Mouse (Mus musculus) limb, embryonic 11.5 days (tissue): ENCODE data around the gene Adamts17. TPM values are rescaled to one million over a fixed set of nuclear protein-coding genes. Genes with fewer than 3 reads are reported as not detected.

ENCODE experiments used
- ATAC-seq: fragments of 200-750 bp; cut with Nextera tagmentation; 2 replicates; pipeline ENCODE4 v1.8.0; 2017; ENCODE audit warnings: low read depth; ENCODE audit not compliant: insufficient number of reproducible peaks, low FRiP score, low TSS enrichment
- DNase-seq: peaks from one replicate; pipeline ENCODE4 v3.0.0-alpha.2; 2015; ENCODE audit warnings: low spot score
- H3K27ac ChIP-seq: fragments of 300-500 bp; sonication (generic); replicated peaks from 2 replicates; pipeline ENCODE4 v1.5.1; 2014; ENCODE audit warnings: low read depth, mild to moderate bottlenecking, low read length
- H3K27me3 ChIP-seq: fragments of 300-500 bp; sonication (generic); 2 replicates; pipeline ENCODE4 v1.6.1; 2014; ENCODE audit warnings: mild to moderate bottlenecking, low read length, mixed read lengths; ENCODE audit not compliant: control insufficient read depth, insufficient read depth
- H3K36me3 ChIP-seq: fragments of 300-500 bp; sonication (generic); 2 replicates; pipeline ENCODE4 v1.6.1; 2014; ENCODE audit warnings: mild to moderate bottlenecking, low read length, moderate library complexity, mixed read lengths; ENCODE audit not compliant: control insufficient read depth, insufficient read depth
- H3K4me1 ChIP-seq: fragments of 300-500 bp; sonication (generic); 2 replicates; pipeline ENCODE4 v1.6.1; 2014; ENCODE audit warnings: low read length, mixed read lengths; ENCODE audit not compliant: control insufficient read depth, insufficient read depth
- H3K4me2 ChIP-seq: fragments of 300-500 bp; sonication (generic); 2 replicates; pipeline ENCODE4 v1.6.1; 2014; ENCODE audit warnings: low read depth, mild to moderate bottlenecking, moderate library complexity; ENCODE audit not compliant: severe bottlenecking
- H3K4me3 ChIP-seq: fragments of 300-500 bp; sonication (generic); 2 replicates; pipeline ENCODE4 v1.5.1; 2014; ENCODE audit warnings: low read depth, low read length
- H3K9ac ChIP-seq: fragments of 300-500 bp; sonication (generic); 2 replicates; pipeline ENCODE4 v1.6.1; 2014; ENCODE audit warnings: mild to moderate bottlenecking, low read length
- H3K9me3 ChIP-seq: fragments of 300-500 bp; sonication (generic); 2 replicates; pipeline ENCODE4 v1.6.1; 2016; ENCODE audit warnings: low read length; ENCODE audit not compliant: control insufficient read depth
- WGBS: fragments of 180-500 bp; shearing (Covaris S2); extraction: QIAGEN DNeasy Blood & Tissue Kit; methylation state at CpG from one replicate; pipeline ENCODE4 v1.1.7; 2014; 5-methylcytosine and 5-hydroxymethylcytosine counted together
- polyA plus RNA-seq: library from polyadenylated mRNA; unstranded; fragments of >200 nt; fragmentation: Nextera tagmentation; extraction: Ambion mirVana; gene quantifications from 2 replicates; pipeline ENCODE4 v1.2.1, GENCODE M21; 2014

The Adamts17 gene
- polyA plus RNA-seq, 1 experiment from 2014 or later: 7.7 TPM

DNA sequence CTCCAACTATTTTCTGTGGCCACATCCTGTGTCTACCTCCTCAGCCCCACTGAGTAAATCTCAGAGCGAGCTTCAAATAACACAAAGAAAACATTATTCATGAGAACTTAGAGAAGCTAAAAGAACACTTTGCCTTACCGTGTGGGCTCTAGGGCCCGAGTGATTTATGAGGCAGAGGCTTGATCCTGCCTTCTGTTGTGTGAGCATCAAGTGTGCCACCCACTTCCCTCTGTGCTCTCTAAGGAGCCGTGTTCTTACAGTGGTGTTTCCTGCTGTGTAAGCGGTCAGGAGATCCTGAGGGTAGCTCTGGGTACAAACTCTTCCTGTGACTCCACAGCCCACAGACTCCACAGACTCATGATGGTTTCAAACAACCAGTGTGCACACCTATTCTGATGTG is 35.7 kb upstream of the Adamts17 start:
- 50% methylated on average over 5 of the region's 5 CpGs for WGBS
- ATAC-seq: no peak
- H3K36me3 ChIP-seq: no peaks in the 10 kb centered on the region

GRCm38 (mm10) chr7:66806801-66807200 is 32.7 kb upstream of the Adamts17 start:
- H3K4me2 ChIP-seq: no peak overlapping the region
- no peak overlapping the region for H3K4me3 ChIP-seq
- no peaks in the 10 kb centered on the region for H3K27me3 ChIP-seq
- H3K4me1 ChIP-seq: no peaks in the 10 kb centered on the region
- no peak for DNase-seq
- no peak overlapping the region for H3K27ac ChIP-seq
- no peaks in the 10 kb centered on the region for H3K9me3 ChIP-seq
- H3K9ac ChIP-seq: no peak overlapping the region
- no peaks in the 10 kb centered on the region for H3K36me3 ChIP-seq
- ATAC-seq: no peak
- WGBS: 75% methylated on average over 3 of the region's 3 CpGs

More for the DNA sequence above, 35.7 kb upstream of the Adamts17 start:
- no peak overlapping the region for H3K4me2 ChIP-seq
- H3K9ac ChIP-seq: no peak overlapping the region
- H3K4me3 ChIP-seq: no peak overlapping the region
- no peak for DNase-seq
- no peaks in the 10 kb centered on the region for H3K27me3 ChIP-seq
- H3K9me3 ChIP-seq: no peaks in the 10 kb centered on the region
- H3K27ac ChIP-seq: no peak overlapping the region
- H3K4me1 ChIP-seq: no peaks in the 10 kb centered on the region; the same call in 1 of the 2 replicates

- H3K4me3 ChIP-seq: no peak overlapping the region
- H3K9me3 ChIP-seq: no peaks in the 10 kb centered on the region
- H3K9ac ChIP-seq: no peak overlapping the region
- H3K4me1 ChIP-seq: no peaks in the 10 kb centered on the region
- no peaks in the 10 kb centered on the region for H3K27me3 ChIP-seq
- no peak overlapping the region for H3K4me2 ChIP-seq
- no peak overlapping the region for H3K27ac ChIP-seq
- WGBS: 91% methylated on average over 7 of the region's 7 CpGs
- ATAC-seq: no peak
- no peak for DNase-seq
- no peaks in the 10 kb centered on the region for H3K36me3 ChIP-seq
These were observed 29.1 kb upstream of the Adamts17 start for GRCm38 (mm10) chr7:66810436-66810835.

GRCm38 (mm10) chr7:66811294-66811693 is 28.2 kb upstream of the Adamts17 start:
- H3K27me3 ChIP-seq: no peaks in the 10 kb centered on the region
- no peak for ATAC-seq
- WGBS: 72% methylated on average over 1 of the region's 1 CpGs

GRCm38 (mm10) chr7:66812289-66812688 is 27.2 kb upstream of the Adamts17 start:
- no peaks in the 10 kb centered on the region for H3K9me3 ChIP-seq
- WGBS: 88% methylated on average over 4 of the region's 4 CpGs
- no peaks in the 10 kb centered on the region for H3K4me1 ChIP-seq
- H3K9ac ChIP-seq: no peak overlapping the region
- H3K27ac ChIP-seq: no peak overlapping the region
- H3K36me3 ChIP-seq: no peaks in the 10 kb centered on the region
- no peak overlapping the region for H3K4me3 ChIP-seq
- no peak overlapping the region for H3K4me2 ChIP-seq
- no peak for DNase-seq
- H3K27me3 ChIP-seq: no peaks in the 10 kb centered on the region
- ATAC-seq: no peak

More at GRCm38 (mm10) chr7:66811294-66811693, 28.2 kb upstream of the Adamts17 start:
- H3K4me3 ChIP-seq: no peak overlapping the region
- no peak overlapping the region for H3K9ac ChIP-seq
- no peak overlapping the region for H3K27ac ChIP-seq
- no peak for DNase-seq
- no peak overlapping the region for H3K4me2 ChIP-seq
- H3K9me3 ChIP-seq: no peaks in the 10 kb centered on the region
- H3K36me3 ChIP-seq: no peaks in the 10 kb centered on the region
- H3K4me1 ChIP-seq: no peaks in the 10 kb centered on the region

DNA sequence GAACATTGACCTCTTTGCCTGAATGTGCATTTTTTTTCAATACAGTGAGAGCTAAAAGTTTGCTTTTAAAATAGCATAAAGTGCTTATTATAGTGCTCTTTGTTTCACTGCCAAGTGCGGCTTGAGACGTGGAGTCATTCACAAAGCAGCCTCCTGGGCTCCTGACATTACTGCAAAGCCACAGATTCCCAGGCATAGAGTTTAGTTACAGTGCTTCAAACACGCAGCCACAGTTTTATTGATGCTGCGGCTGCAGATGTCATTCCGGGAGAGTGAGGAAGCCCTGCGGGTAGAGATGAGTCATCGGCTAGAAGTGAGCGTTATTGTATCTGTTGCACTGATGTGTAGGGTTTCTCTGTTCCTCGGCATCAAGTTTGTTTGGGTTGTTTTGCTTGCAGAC is 26.8 kb upstream of the Adamts17 start:
- H3K27ac ChIP-seq: no peak overlapping the region
- DNase-seq (no peak), ATAC-seq (no peak)
- H3K9ac ChIP-seq: no peak overlapping the region
- H3K4me1 ChIP-seq: no peaks in the 10 kb centered on the region
- no peaks in the 10 kb centered on the region for H3K9me3 ChIP-seq
- no peak overlapping the region for H3K4me2 ChIP-seq
- no peak overlapping the region for H3K4me3 ChIP-seq
- no peaks in the 10 kb centered on the region for H3K36me3 ChIP-seq
- WGBS: 72% methylated on average over 9 of the region's 9 CpGs
- no peaks in the 10 kb centered on the region for H3K27me3 ChIP-seq

DNA sequence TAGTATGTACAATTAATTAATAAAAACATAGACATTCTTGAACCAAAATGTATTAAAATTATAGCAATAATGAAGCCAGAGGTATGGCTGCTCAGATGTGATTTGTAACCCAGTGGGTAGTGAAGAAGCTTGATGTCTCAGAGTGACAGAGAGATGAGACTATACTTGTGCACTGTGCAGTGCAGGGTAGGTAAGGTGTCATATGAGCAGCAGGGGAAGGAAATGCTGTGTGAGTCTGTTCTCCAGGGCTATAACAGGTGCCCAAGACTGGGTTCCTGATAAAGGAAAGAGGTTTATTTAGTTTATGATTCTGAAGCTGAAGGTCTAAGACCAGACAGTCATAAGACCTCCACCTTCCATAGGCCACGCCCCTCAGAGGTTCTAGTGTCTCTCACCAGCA is 26.4 kb upstream of the Adamts17 start:
- DNase-seq: no peak

GRCm38 (mm10) chr7:66815526-66815925 is 24.0 kb upstream of the Adamts17 start:
- Histone ChIP-seq H3K4me2 (no peak overlapping the region), H3K27me3 (no peaks in the 10 kb centered on the region), H3K9me3 (no peaks in the 10 kb centered on the region), H3K4me1 (no peaks in the 10 kb centered on the region), H3K36me3 (no peaks in the 10 kb centered on the region), H3K27ac (no peak overlapping the region), H3K4me3 (no peak overlapping the region), H3K9ac (no peak overlapping the region)
- DNase-seq (no peak), ATAC-seq (no peak)
- 91% methylated on average over 6 of the region's 6 CpGs for WGBS

More for the DNA sequence above, 26.4 kb upstream of the Adamts17 start:
- Histone ChIP-seq H3K4me3 (no peak overlapping the region), H3K36me3 (no peaks in the 10 kb centered on the region), H3K27ac (no peak overlapping the region), H3K27me3 (no peaks in the 10 kb centered on the region), H3K9ac (no peak overlapping the region), H3K4me1 (no peaks in the 10 kb centered on the region), H3K4me2 (no peak overlapping the region), H3K9me3 (no peaks in the 10 kb centered on the region)
- WGBS: 64% methylated on average over 1 of the region's 1 CpGs
- no peak for ATAC-seq

DNA sequence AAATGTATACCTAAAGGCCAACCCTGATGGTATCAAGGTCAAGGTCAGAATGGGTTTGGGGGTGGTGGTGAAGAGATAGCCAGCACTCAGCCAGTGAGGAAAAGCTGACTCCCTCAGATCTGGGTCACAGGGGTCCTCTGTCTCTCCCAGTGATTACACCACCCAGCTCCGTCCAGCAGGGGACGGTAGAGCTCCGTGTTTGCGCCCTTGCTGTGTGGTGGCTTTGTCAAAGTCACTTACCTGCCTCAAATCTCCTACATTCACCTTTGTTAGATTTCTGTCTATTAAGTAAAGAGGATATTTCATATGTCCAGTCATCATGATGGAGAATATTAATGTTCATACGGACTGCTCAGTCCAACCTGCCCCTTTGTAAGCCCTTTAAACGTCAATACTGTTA is 19.5 kb upstream of the Adamts17 start:
- H3K4me3 ChIP-seq: no peak overlapping the region
- no peaks in the 10 kb centered on the region for H3K9me3 ChIP-seq
- ATAC-seq: no peak
- no peak overlapping the region for H3K27ac ChIP-seq
- H3K9ac ChIP-seq: no peak overlapping the region
- H3K4me2 ChIP-seq: no peak overlapping the region
- no peaks in the 10 kb centered on the region for H3K36me3 ChIP-seq
- peak; percentile 83 for DNase-seq
- H3K4me1 ChIP-seq: no peaks in the 10 kb centered on the region
- no peaks in the 10 kb centered on the region for H3K27me3 ChIP-seq
- WGBS: 26% methylated on average over 6 of the region's 6 CpGs
